Mouse (Mus musculus) neural tube, embryonic 12.5 days (tissue): ENCODE measurements around the gene Cacng1. TPM values are rescaled to one million over a fixed set of nuclear protein-coding genes. Genes with fewer than 3 reads are reported as not detected.

ENCODE experiments used
- ATAC-seq: fragments of 200-750 bp; cut with Nextera tagmentation; 2 replicates; pipeline ENCODE4 v1.8.0; 2017; ENCODE audit warnings: low read depth, mild to moderate bottlenecking, moderate TSS enrichment, moderate library complexity; ENCODE audit not compliant: low FRiP score
- H3K27ac ChIP-seq: fragments of 300-500 bp; sonication (generic); 2 replicates; pipeline ENCODE4 v1.5.1; 2016
- H3K27me3 ChIP-seq: fragments of 300-500 bp; sonication (generic); replicated peaks from 2 replicates; pipeline ENCODE4 v1.6.1; 2016; ENCODE audit warnings: mild to moderate bottlenecking
- H3K36me3 ChIP-seq: fragments of 300-500 bp; sonication (generic); 2 replicates; pipeline ENCODE4 v1.6.1; 2016; ENCODE audit warnings: mild to moderate bottlenecking
- H3K4me1 ChIP-seq: fragments of 300-500 bp; sonication (generic); 2 replicates; pipeline ENCODE4 v1.6.1; 2016
- H3K4me2 ChIP-seq: fragments of 300-500 bp; sonication (generic); replicated peaks from 2 replicates; pipeline ENCODE4 v1.6.1; 2016; ENCODE audit warnings: mild to moderate bottlenecking
- H3K4me3 ChIP-seq: fragments of 300-500 bp; sonication (generic); 2 replicates; pipeline ENCODE4 v1.5.1; 2016
- H3K9ac ChIP-seq: fragments of 300-500 bp; sonication (generic); 2 replicates; pipeline ENCODE4 v1.6.1; 2016; ENCODE audit warnings: mild to moderate bottlenecking
- H3K9me3 ChIP-seq: fragments of 300-500 bp; sonication (generic); 2 replicates; pipeline ENCODE4 v1.6.1; 2016; ENCODE audit warnings: mild to moderate bottlenecking
- WGBS: fragments of 180-500 bp; shearing (Covaris S2); methylation state at CpG from one replicate; pipeline ENCODE4 v1.1.7; 2016; 5-methylcytosine and 5-hydroxymethylcytosine counted together
- polyA plus RNA-seq: library from polyadenylated mRNA; unstranded; fragments of >200 nt; fragmentation: Nextera tagmentation; extraction: Ambion mirVana; gene quantifications from 2 replicates; pipeline ENCODE4 v1.2.1, GENCODE M21; 2016

Gene Cacng1
- polyA plus RNA-seq, 1 experiment from 2014 or later: 1.5 TPM

- H3K9ac ChIP-seq: no peak overlapping the region
- no peaks in the 10 kb centered on the region for H3K27me3 ChIP-seq
- no peak overlapping the region for H3K27ac ChIP-seq
- no peak overlapping the region for H3K4me2 ChIP-seq
- H3K9me3 ChIP-seq: no peaks in the 10 kb centered on the region
- ATAC-seq: no peak
- WGBS: 92% methylated on average over 5 of the region's 5 CpGs
- no peak overlapping the region for H3K4me3 ChIP-seq
- peaks cover 39% of the 10 kb centered on the region for H3K36me3 ChIP-seq
- H3K4me1 ChIP-seq: peaks cover 17% of the 10 kb centered on the region
Observed at GRCm38 (mm10) chr11:107674006-107674405, 42.3 kb downstream of the Cacng1 start.

GRCm38 (mm10) chr11:107668977-107669376, 47.3 kb downstream of the Cacng1 start:
- no peak for ATAC-seq
- Histone ChIP-seq H3K27ac (no peak overlapping the region), H3K36me3 (peaks cover 75% of the 10 kb centered on the region), H3K9ac (no peak overlapping the region), H3K4me1 (no peaks in the 10 kb centered on the region), H3K9me3 (no peaks in the 10 kb centered on the region), H3K4me2 (no peak overlapping the region), H3K27me3 (no peaks in the 10 kb centered on the region), H3K4me3 (no peak overlapping the region)
- WGBS: 89% methylated on average over 4 of the region's 4 CpGs

GRCm38 (mm10) chr11:107668223-107668622, 48.1 kb downstream of the Cacng1 start:
- no peaks in the 10 kb centered on the region for H3K9me3 ChIP-seq
- 89% methylated on average over 6 of the region's 6 CpGs for WGBS
- no peaks in the 10 kb centered on the region for H3K27me3 ChIP-seq
- no peak overlapping the region for H3K4me2 ChIP-seq
- H3K36me3 ChIP-seq: peaks cover 74% of the 10 kb centered on the region
- H3K27ac ChIP-seq: no peak overlapping the region
- H3K4me1 ChIP-seq: no peaks in the 10 kb centered on the region
- no peak overlapping the region for H3K4me3 ChIP-seq
- H3K9ac ChIP-seq: no peak overlapping the region
- ATAC-seq: no peak

- Histone ChIP-seq H3K9me3 (no peaks in the 10 kb centered on the region), H3K36me3 (peaks cover 76% of the 10 kb centered on the region), H3K27ac (no peak overlapping the region), H3K4me3 (no peak overlapping the region), H3K9ac (no peak overlapping the region), H3K4me2 (no peak overlapping the region), H3K4me1 (no peaks in the 10 kb centered on the region), H3K27me3 (no peaks in the 10 kb centered on the region)
- ATAC-seq: no peak
- WGBS: 80% methylated on average over 2 of the region's 2 CpGs
Observed at GRCm38 (mm10) chr11:107667542-107667941, 48.8 kb downstream of the Cacng1 start.

GRCm38 (mm10) chr11:107662666-107663065, 53.7 kb downstream of the Cacng1 start:
- no peaks in the 10 kb centered on the region for H3K9me3 ChIP-seq
- no peaks in the 10 kb centered on the region for H3K4me1 ChIP-seq
- WGBS: 83% methylated on average over 5 of the region's 5 CpGs
- no peak overlapping the region for H3K4me2 ChIP-seq
- H3K36me3 ChIP-seq: peaks cover 63% of the 10 kb centered on the region
- no peak overlapping the region for H3K4me3 ChIP-seq
- no peak overlapping the region for H3K9ac ChIP-seq
- no peak for ATAC-seq
- no peak overlapping the region for H3K27ac ChIP-seq
- no peaks in the 10 kb centered on the region for H3K27me3 ChIP-seq

- ATAC-seq: no peak
- Histone ChIP-seq H3K27ac (no peak overlapping the region), H3K4me3 (no peak overlapping the region), H3K36me3 (peaks cover 57% of the 10 kb centered on the region), H3K27me3 (no peaks in the 10 kb centered on the region), H3K4me1 (no peaks in the 10 kb centered on the region), H3K9me3 (no peaks in the 10 kb centered on the region), H3K9ac (no peak overlapping the region), H3K4me2 (no peak overlapping the region)
- WGBS: 93% methylated on average over 4 of the region's 4 CpGs
Observed at GRCm38 (mm10) chr11:107660452-107660851, 55.9 kb downstream of the Cacng1 start.

- Histone ChIP-seq H3K27me3 (no peaks in the 10 kb centered on the region), H3K9me3 (no peaks in the 10 kb centered on the region), H3K4me2 (no peak overlapping the region), H3K36me3 (peaks cover 38% of the 10 kb centered on the region), H3K27ac (no peak overlapping the region), H3K4me1 (no peaks in the 10 kb centered on the region), H3K9ac (no peak overlapping the region), H3K4me3 (no peak overlapping the region)
- no peak for ATAC-seq
- 89% methylated on average over 5 of the region's 5 CpGs for WGBS
Observed at GRCm38 (mm10) chr11:107657117-107657516, 59.2 kb downstream of the Cacng1 start.

GRCm38 (mm10) chr11:107655538-107655937, 60.8 kb downstream of the Cacng1 start:
- Histone ChIP-seq H3K4me1 (no peaks in the 10 kb centered on the region), H3K36me3 (peaks cover 28% of the 10 kb centered on the region), H3K9ac (no peak overlapping the region), H3K9me3 (no peaks in the 10 kb centered on the region), H3K27me3 (no peaks in the 10 kb centered on the region), H3K4me3 (no peak overlapping the region), H3K27ac (no peak overlapping the region), H3K4me2 (no peak overlapping the region)
- 84% methylated on average over 4 of the region's 4 CpGs for WGBS
- ATAC-seq: no peak

Other genes starting within 250 kb of the Cacng1 start
- gene Pitpnc1, start 245.8 kb downstream of the Cacng1 start, polyA plus RNA-seq: 32.5 and 33.2 TPM in 2 replicates
- 178 and 186 TPM in 2 replicates for gene Psmd12, start 237.0 kb downstream of the Cacng1 start, polyA plus RNA-seq
- gene Helz, start 168.6 kb downstream of the Cacng1 start, polyA plus RNA-seq: 18.4 and 20.1 TPM in 2 replicates
- gene Cacng4, start 78.0 kb upstream of the Cacng1 start, polyA plus RNA-seq: 46.5 and 48.3 TPM in 2 replicates
- 4.8 and 5.0 TPM in 2 replicates for gene Cacng5, start 198.5 kb upstream of the Cacng1 start, polyA plus RNA-seq